Mouse (Mus musculus): Measurements from ENCODE around the gene Timm8a1. TPM values are rescaled to one million over a fixed set of nuclear protein-coding genes. Genes with fewer than 3 reads are reported as not detected.

The Timm8a1 gene
- 63.1 and 63.4 TPM in 2 replicates for polyA plus RNA-seq (2015; fragmentation: Nextera tagmentation; extraction: Ambion mirVana)

GRCm38 (mm10) chrX:134541145-134541954, at the start of gene Timm8a1:
Gene Timm8a1 (minus strand): TSS chrX:134541865.
- Histone ChIP-seq H3K27me3 (ENCODE audit: control insufficient read depth, insufficient read depth, low read length) (no peaks in the 10 kb centered on the region), H3K4me3 (ENCODE audit: low read depth, low read length) (peak within 1 kb of the TSS; percentile 47), H3K4me2 (replicated peaks; ENCODE audit: low read depth) (peak within 1 kb of the TSS; percentile 58), H3K9ac (ENCODE audit: low read length) (peak within 1 kb of the TSS; percentile 61), H3K36me3 (ENCODE audit: control insufficient read depth, insufficient read depth, low read length) (no peaks in the 10 kb centered on the region), H3K4me1 (replicated peaks; ENCODE audit: control insufficient read depth, insufficient read depth) (no peaks in the 10 kb centered on the region), H3K9me3 (ENCODE audit: control insufficient read depth, low read length) (no peaks in the 10 kb centered on the region), H3K27ac (replicated peaks) (peak within 1 kb of the TSS; percentile 88)
- ATAC-seq (ENCODE audit: low FRiP score, low TSS enrichment), result peak; percentile 94
- WGBS, result 21% methylated on average over 31 of the region's 61 CpGs
- DNase-seq (ENCODE audit: low spot score), result peak; percentile 85
- TF ChIP-seq EP300 (optimal IDR thresholded peaks at IDR 0.05) (no peak), CTCF (IDR thresholded peaks at IDR 0.05; ENCODE audit: low read depth) (no peak)

- Histone ChIP-seq H3K27me3 (ENCODE audit: control insufficient read depth, insufficient read depth, low read length) (no peaks in the 10 kb centered on the region), H3K27ac (replicated peaks) (no peak overlapping the region), H3K4me3 (ENCODE audit: low read depth, low read length) (no peak overlapping the region), H3K9me3 (ENCODE audit: control insufficient read depth, low read length) (no peaks in the 10 kb centered on the region), H3K4me2 (replicated peaks; ENCODE audit: low read depth) (no peak overlapping the region), H3K4me1 (replicated peaks; ENCODE audit: control insufficient read depth, insufficient read depth) (no peaks in the 10 kb centered on the region), H3K9ac (ENCODE audit: low read length) (no peak overlapping the region), H3K36me3 (ENCODE audit: control insufficient read depth, insufficient read depth, low read length) (no peaks in the 10 kb centered on the region)
- DNase-seq (ENCODE audit: low spot score) (no peak), ATAC-seq (ENCODE audit: low FRiP score, low TSS enrichment) (no peak)
- no peak for TF ChIP-seq CTCF (IDR thresholded peaks at IDR 0.05; ENCODE audit: low read depth)
- no peak for TF ChIP-seq EP300 (optimal IDR thresholded peaks at IDR 0.05)
- WGBS, result 43% methylated on average over 5 of the region's 5 CpGs
These were observed 48.2 kb upstream of the Timm8a1 start for GRCm38 (mm10) chrX:134589836-134590235.

- no peak for TF ChIP-seq CTCF (IDR thresholded peaks at IDR 0.05; ENCODE audit: low read depth)
- TF ChIP-seq EP300 (optimal IDR thresholded peaks at IDR 0.05), result no peak
- ATAC-seq (ENCODE audit: low FRiP score, low TSS enrichment) (no peak), DNase-seq (ENCODE audit: low spot score) (no peak)
- Histone ChIP-seq H3K36me3 (ENCODE audit: control insufficient read depth, insufficient read depth, low read length) (no peaks in the 10 kb centered on the region), H3K27ac (replicated peaks) (no peak overlapping the region), H3K4me1 (replicated peaks; ENCODE audit: control insufficient read depth, insufficient read depth) (no peaks in the 10 kb centered on the region), H3K9ac (ENCODE audit: low read length) (no peak overlapping the region), H3K9me3 (ENCODE audit: control insufficient read depth, low read length) (no peaks in the 10 kb centered on the region), H3K27me3 (ENCODE audit: control insufficient read depth, insufficient read depth, low read length) (no peaks in the 10 kb centered on the region), H3K4me3 (ENCODE audit: low read depth, low read length) (no peak overlapping the region), H3K4me2 (replicated peaks; ENCODE audit: low read depth) (no peak overlapping the region)
- 81% methylated on average over 3 of the region's 3 CpGs for WGBS
These were observed 47.3 kb upstream of the Timm8a1 start for GRCm38 (mm10) chrX:134588997-134589396.

- no peak for DNase-seq (ENCODE audit: low spot score)
- Histone ChIP-seq H3K36me3 (ENCODE audit: control insufficient read depth, insufficient read depth, low read length) (no peaks in the 10 kb centered on the region), H3K27ac (replicated peaks) (no peak overlapping the region), H3K4me1 (replicated peaks; ENCODE audit: control insufficient read depth, insufficient read depth) (no peaks in the 10 kb centered on the region), H3K4me2 (replicated peaks; ENCODE audit: low read depth) (no peak overlapping the region), H3K4me3 (ENCODE audit: low read depth, low read length) (no peak overlapping the region), H3K27me3 (ENCODE audit: control insufficient read depth, insufficient read depth, low read length) (no peaks in the 10 kb centered on the region), H3K9ac (ENCODE audit: low read length) (no peak overlapping the region), H3K9me3 (ENCODE audit: control insufficient read depth, low read length) (no peaks in the 10 kb centered on the region)
- 80% methylated on average over 4 of the region's 4 CpGs for WGBS
- ATAC-seq (ENCODE audit: low FRiP score, low TSS enrichment), result no peak
- TF ChIP-seq CTCF (IDR thresholded peaks at IDR 0.05; ENCODE audit: low read depth) (no peak), EP300 (optimal IDR thresholded peaks at IDR 0.05) (no peak)
These were observed 46.6 kb upstream of the Timm8a1 start for GRCm38 (mm10) chrX:134588261-134588660.

- TF ChIP-seq CTCF (IDR thresholded peaks at IDR 0.05; ENCODE audit: low read depth) (no peak), EP300 (optimal IDR thresholded peaks at IDR 0.05) (no peak)
- Histone ChIP-seq H3K4me3 (ENCODE audit: low read depth, low read length) (peak overlapping the region; percentile 43), H3K27me3 (ENCODE audit: control insufficient read depth, insufficient read depth, low read length) (no peaks in the 10 kb centered on the region), H3K4me1 (replicated peaks; ENCODE audit: control insufficient read depth, insufficient read depth) (no peaks in the 10 kb centered on the region), H3K9me3 (ENCODE audit: control insufficient read depth, low read length) (no peaks in the 10 kb centered on the region), H3K4me2 (replicated peaks; ENCODE audit: low read depth) (peak overlapping the region; percentile 52), H3K27ac (replicated peaks) (peak overlapping the region; percentile 85; the same call in 1 of the 2 replicates), H3K9ac (ENCODE audit: low read length) (peak overlapping the region; percentile 61), H3K36me3 (ENCODE audit: control insufficient read depth, insufficient read depth, low read length) (no peaks in the 10 kb centered on the region)
- ATAC-seq (ENCODE audit: low FRiP score, low TSS enrichment), result no peak
- no peak for DNase-seq (ENCODE audit: low spot score)
- WGBS, result 37% methylated on average over 8 of the region's 8 CpGs
These were observed 44.8 kb upstream of the Timm8a1 start for GRCm38 (mm10) chrX:134586447-134586846.

All from stomach, postnatal 0 days (tissue).